Mouse (Mus musculus) midbrain, embryonic 12.5 days (tissue): ENCODE data around the gene Tom1. TPM values are rescaled to one million over a fixed set of nuclear protein-coding genes. Genes with fewer than 3 reads are reported as not detected.

ENCODE experiments used
- ATAC-seq: fragments of 200-750 bp; cut with Nextera tagmentation; 2 replicates; pipeline ENCODE4 v1.8.0; 2017; ENCODE audit warnings: low read depth, moderate TSS enrichment, moderate library complexity; ENCODE audit not compliant: low FRiP score
- H3K27ac ChIP-seq: fragments of 300-500 bp; sonication (generic); replicated peaks from 2 replicates; pipeline ENCODE4 v1.5.1; 2016; ENCODE audit warnings: mild to moderate bottlenecking
- H3K27me3 ChIP-seq: fragments of 300-500 bp; sonication (generic); 2 replicates; pipeline ENCODE4 v1.6.1; 2016; ENCODE audit warnings: mild to moderate bottlenecking
- H3K36me3 ChIP-seq: fragments of 300-500 bp; sonication (generic); 2 replicates; pipeline ENCODE4 v1.6.1; 2016
- H3K4me1 ChIP-seq: fragments of 300-500 bp; sonication (generic); 2 replicates; pipeline ENCODE4 v1.6.1; 2016
- H3K4me2 ChIP-seq: fragments of 300-500 bp; sonication (generic); replicated peaks from 2 replicates; pipeline ENCODE4 v1.6.1; 2016; ENCODE audit warnings: mild to moderate bottlenecking, moderate library complexity
- H3K4me3 ChIP-seq: fragments of 300-500 bp; sonication (generic); 2 replicates; pipeline ENCODE4 v1.5.1; 2016; ENCODE audit warnings: mild to moderate bottlenecking
- H3K9ac ChIP-seq: fragments of 300-500 bp; sonication (generic); replicated peaks from 2 replicates; pipeline ENCODE4 v1.6.1; 2016; ENCODE audit warnings: mild to moderate bottlenecking, moderate library complexity
- H3K9me3 ChIP-seq: fragments of 300-500 bp; sonication (generic); 2 replicates; pipeline ENCODE4 v1.6.1; 2016; ENCODE audit warnings: mild to moderate bottlenecking
- WGBS: fragments of 180-500 bp; shearing (Covaris S2); methylation state at CpG from one replicate; pipeline ENCODE4 v1.1.7; 2016; 5-methylcytosine and 5-hydroxymethylcytosine counted together
- polyA plus RNA-seq: library from polyadenylated mRNA; unstranded; fragments of >200 nt; fragmentation: Nextera tagmentation; extraction: Ambion mirVana; gene quantifications from 2 replicates; pipeline ENCODE4 v1.2.1, GENCODE M21; 2016

The Tom1 gene
- polyA plus RNA-seq, result 25.6 and 26.5 TPM in 2 replicates

DNA sequence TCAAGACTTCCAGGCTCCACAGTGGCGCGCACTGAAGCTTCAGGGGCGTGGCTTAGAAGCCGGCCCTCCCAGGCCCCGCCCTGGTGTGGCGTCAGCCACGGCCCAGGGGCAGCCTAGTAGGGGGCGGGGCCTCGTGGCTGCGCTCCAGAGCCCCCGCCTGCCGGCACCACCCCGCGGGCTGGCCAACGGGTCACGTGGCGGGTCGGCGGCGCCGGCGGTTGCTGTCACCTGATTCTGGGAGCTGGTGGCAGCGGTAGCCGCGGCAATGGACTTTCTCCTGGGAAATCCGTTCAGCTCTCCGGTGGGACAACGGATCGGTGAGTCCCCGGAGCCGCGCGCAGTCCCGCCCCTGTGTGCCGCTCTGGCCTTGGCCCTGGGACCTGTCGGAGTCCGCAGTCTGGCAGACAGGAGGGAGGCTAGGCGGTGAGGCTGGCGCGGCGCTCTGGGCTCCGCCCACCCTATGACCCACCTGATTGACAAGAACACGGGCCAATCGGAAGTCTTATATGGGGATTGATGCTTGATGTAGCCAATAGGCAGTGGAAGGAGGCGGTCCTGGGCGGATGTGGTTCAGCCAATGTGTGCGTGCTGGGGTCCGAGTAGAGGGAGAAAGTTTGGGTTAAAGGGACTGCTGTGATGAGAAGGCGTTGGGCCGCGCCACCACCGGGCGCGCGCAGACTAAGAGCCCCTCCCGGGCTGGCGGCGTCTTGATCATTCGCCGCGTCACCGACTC is at the start of gene Tom1:
Gene Tom1 (plus strand): TSS at position 195 of the 733 bp plus-strand sequence.
- Histone ChIP-seq H3K4me2 (peak within 1 kb of the TSS; percentile 79), H3K9ac (peak within 1 kb of the TSS; percentile 56), H3K4me1 (peaks cover 5% of the 10 kb centered on the region), H3K27me3 (no peaks in the 10 kb centered on the region; the same call in 1 of the 2 replicates), H3K27ac (peak within 1 kb of the TSS; percentile 84), H3K4me3 (peak within 1 kb of the TSS; percentile 63), H3K36me3 (peaks cover 17% of the 10 kb centered on the region), H3K9me3 (no peaks in the 10 kb centered on the region)
- under 1% methylated on average over 62 of the region's 62 CpGs for WGBS
- ATAC-seq, result peak; percentile 99

DNA sequence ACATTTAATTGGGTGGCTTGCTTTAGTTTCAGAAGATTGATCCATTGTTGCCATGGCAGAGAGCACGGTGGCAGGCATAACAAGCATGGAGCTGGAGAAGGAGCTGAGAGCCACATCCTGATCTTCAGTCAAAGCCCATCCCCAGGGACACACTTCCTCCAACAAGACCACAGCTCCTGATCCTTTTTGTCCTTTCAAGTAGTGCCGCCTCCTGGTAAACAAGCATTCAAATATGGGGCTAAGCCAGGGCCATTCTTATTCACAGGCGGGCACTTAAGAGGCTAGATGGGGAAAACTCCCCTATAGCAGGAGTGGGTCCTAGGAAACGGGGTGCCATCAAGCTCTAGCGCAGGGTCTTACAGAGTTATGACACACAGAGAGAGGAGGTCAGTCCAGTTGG is 46.1 kb upstream of the Tom1 start:
- Histone ChIP-seq H3K4me2 (no peak overlapping the region), H3K27me3 (peaks cover 6% of the 10 kb centered on the region), H3K27ac (no peak overlapping the region), H3K9ac (no peak overlapping the region), H3K36me3 (no peaks in the 10 kb centered on the region), H3K9me3 (no peaks in the 10 kb centered on the region), H3K4me3 (no peak overlapping the region), H3K4me1 (0 out of 2 replicates have a peak, but pooled peaks cover 3% of the 10 kb centered on the region)
- no peak for ATAC-seq
- WGBS, result 78% methylated on average over 5 of the region's 5 CpGs

DNA sequence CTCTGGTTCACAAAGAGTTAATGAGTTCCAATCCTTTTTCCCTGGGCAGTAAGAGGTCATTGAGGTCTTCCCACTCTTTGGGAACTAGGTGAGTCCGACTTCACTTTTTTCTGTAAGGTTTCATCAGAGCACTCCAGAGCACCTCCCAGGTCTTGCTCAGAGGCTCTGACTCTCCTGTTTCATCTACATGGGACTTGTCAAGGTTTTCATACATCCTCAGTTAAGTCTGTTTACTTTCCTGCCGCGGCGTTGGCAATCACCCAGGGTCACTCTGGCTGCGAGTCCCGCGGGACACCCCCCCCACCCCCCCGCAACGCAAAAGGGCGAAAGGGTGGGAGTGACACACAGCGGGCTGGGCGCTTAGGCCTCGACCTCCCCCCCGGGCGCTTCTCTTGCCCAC is 43.5 kb upstream of the Tom1 start:
- WGBS, result 23% methylated on average over 15 of the region's 15 CpGs
- Histone ChIP-seq H3K4me3 (no peak overlapping the region), H3K9ac (no peak overlapping the region), H3K27me3 (peaks cover 6% of the 10 kb centered on the region), H3K4me2 (no peak overlapping the region), H3K9me3 (no peaks in the 10 kb centered on the region), H3K4me1 (peaks cover 9% of the 10 kb centered on the region), H3K27ac (no peak overlapping the region), H3K36me3 (no peaks in the 10 kb centered on the region)
- no peak for ATAC-seq

DNA sequence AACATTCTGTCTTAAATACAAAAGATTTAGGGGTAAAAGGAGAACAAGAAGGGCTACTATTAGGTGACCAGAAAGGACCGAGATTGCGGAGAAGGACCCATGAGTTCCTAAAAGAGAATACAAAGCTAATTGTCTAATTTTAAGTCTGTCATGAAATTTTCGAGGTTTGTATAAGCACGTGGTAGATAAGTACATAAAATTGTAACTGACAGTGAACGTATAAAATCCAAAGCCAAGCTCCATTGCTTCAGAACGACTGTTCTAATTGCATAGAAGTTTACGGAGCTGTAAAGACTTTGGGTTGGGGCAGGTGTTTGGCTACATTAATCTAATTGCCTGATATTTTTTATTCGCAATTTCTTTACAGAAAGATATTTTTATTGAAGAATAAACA is 40.4 kb upstream of the Tom1 start, which contains the start of gene Hmgxb4:
Gene Hmgxb4 (plus strand): TSS at position 276 of the 394 bp plus-strand sequence.
- Histone ChIP-seq H3K4me2 (peak within 1 kb of the TSS; percentile 67), H3K4me1 (peaks cover 9% of the 10 kb centered on the region), H3K27ac (peak within 1 kb of the TSS; percentile 96), H3K27me3 (peaks cover 6% of the 10 kb centered on the region), H3K9me3 (no peaks in the 10 kb centered on the region), H3K4me3 (peak within 1 kb of the TSS; percentile 93), H3K36me3 (no peaks in the 10 kb centered on the region), H3K9ac (peak within 1 kb of the TSS; percentile 96)
- ATAC-seq, result peak; percentile 4
- 12% methylated on average over 8 of the region's 8 CpGs for WGBS

DNA sequence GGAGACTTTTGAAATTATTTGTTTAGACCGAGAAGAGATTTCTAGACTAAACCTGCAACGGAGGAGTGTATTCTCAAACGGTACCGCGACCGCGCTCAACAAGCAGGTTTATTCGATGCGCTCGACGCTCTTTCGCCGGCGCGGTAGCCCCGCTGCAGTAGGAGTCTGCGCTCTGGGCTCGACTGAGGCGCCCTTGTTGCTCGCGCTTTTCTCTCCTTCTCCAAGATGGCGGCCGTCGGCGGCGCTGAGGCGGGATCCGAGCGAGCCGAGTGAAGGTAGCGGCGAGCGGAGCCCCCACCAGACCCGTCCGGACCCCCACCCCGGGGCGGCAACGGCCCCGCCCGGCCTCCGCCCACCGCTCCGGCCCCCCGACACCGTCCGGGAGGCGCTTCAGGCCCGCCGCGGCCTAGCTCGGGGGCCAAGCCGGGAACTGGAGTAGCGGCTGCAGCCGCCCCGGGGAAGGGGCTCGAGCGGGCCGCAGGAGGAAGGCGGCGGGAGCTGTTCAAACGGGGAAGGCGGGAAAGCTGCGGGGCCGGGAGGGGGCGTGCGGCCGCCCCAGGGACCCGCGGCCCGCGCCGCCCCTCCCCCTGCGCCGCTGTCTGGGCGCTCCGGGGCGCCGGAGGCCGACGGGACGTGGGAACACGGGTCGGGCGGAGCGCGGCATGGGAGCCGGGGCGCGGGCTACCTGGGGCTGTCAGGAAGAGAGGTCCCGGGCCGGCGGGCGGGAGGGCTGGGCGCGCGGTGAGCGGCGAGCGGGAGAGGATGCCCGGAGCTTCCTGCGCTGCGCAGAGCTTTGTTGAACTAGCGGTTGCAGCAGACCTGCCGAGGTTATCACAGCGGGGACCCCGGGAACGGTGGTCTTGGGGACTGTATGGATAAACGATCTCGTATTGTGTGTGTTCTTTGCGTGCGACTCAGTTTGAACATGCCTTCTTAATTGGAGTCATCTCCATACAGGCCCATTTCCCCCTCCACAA is 39.7 kb upstream of the Tom1 start:
- under 1% methylated on average over 88 of the region's 111 CpGs for WGBS

DNA sequence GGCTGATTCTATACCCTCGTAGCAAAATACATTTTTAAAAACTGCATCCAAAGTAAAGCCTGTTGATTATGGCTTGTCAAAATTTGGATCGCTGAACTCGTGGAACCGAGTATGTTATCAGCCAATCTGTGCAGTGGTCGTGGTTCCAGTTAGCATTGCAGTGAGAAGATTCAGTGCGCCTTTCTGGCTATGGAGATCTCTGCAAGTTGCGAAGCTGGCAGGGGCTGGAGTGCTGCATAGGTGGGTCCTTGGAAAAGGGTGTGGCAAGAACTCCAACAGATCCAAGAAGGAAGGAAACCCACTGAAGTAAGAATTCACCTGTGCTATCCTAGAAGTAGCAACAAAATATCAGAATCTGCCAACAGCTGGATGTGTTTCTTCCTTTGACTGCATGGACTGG is 39.0 kb upstream of the Tom1 start:
- Histone ChIP-seq H3K4me1 (peaks cover 9% of the 10 kb centered on the region), H3K4me2 (peak overlapping the region; percentile 67), H3K4me3 (peak overlapping the region; percentile 93), H3K27ac (peak overlapping the region; percentile 96), H3K36me3 (peaks cover 11% of the 10 kb centered on the region), H3K27me3 (peaks cover 6% of the 10 kb centered on the region), H3K9me3 (no peaks in the 10 kb centered on the region), H3K9ac (peak overlapping the region; percentile 96)
- 9% methylated on average over 7 of the region's 7 CpGs for WGBS
- ATAC-seq, result 0 out of 2 replicates have a peak, but pooled peaks have one; percentile 11

More for the DNA sequence above, 39.7 kb upstream of the Tom1 start:
- Histone ChIP-seq H3K27me3 (peaks cover 6% of the 10 kb centered on the region), H3K36me3 (peaks cover 3% of the 10 kb centered on the region), H3K9me3 (no peaks in the 10 kb centered on the region), H3K4me3 (peak overlapping the region; percentile 93), H3K4me1 (peaks cover 9% of the 10 kb centered on the region), H3K27ac (peak overlapping the region; percentile 96), H3K9ac (peak overlapping the region; percentile 96), H3K4me2 (peak overlapping the region; percentile 67)
- peak; percentile 94 for ATAC-seq

DNA sequence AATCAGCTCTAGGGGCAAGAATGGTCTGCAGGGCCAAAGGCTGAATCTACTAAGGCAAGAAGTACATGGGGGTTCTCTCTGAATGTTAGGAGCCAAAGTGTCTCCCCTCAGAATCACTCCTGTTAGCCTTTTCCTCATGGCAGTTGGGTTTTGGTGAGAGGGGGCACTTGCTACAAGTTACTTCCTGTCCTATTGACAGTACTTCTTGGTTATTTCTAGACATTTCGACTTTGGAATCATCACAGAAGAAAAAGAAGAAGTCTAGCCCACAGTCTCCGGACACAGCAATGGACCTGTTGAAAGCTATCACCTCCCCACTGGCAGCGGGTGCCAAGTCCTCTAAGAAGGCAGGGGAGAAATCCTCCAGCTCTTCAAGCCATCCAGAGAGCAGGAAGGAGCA is 33.1 kb upstream of the Tom1 start:
- ATAC-seq, result no peak
- H3K4me3 ChIP-seq, result no peak overlapping the region
- H3K27me3 ChIP-seq, result no peaks in the 10 kb centered on the region
- peaks cover 54% of the 10 kb centered on the region for H3K36me3 ChIP-seq
- H3K27ac ChIP-seq, result no peak overlapping the region
- no peaks in the 10 kb centered on the region for H3K9me3 ChIP-seq
- H3K4me2 ChIP-seq, result no peak overlapping the region
- H3K9ac ChIP-seq, result no peak overlapping the region
- 100% methylated on average over 3 of the region's 3 CpGs for WGBS
- H3K4me1 ChIP-seq, result no peaks in the 10 kb centered on the region

DNA sequence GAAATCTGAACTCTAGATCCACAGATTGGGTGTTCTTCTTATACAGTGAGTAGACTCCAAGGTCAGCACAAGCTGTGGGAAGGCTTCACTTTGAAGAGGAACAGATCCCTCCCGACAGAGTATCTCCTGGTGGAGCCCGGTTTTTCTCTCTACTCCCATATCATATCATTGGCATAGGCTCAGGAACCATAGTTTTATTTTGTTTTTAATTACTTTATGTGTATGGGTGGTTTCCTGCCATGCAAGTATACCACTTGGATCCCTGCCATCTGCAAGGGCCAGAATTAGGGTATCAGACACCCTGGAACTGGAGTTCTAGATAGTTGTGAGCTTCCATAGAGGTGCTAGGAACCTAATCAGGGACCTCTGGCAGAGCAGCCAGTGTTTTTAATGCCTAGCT is 24.7 kb upstream of the Tom1 start:
- no peak for ATAC-seq
- H3K9me3 ChIP-seq, result no peaks in the 10 kb centered on the region
- no peaks in the 10 kb centered on the region for H3K4me1 ChIP-seq
- no peak overlapping the region for H3K27ac ChIP-seq
- H3K4me3 ChIP-seq, result no peak overlapping the region
- H3K27me3 ChIP-seq, result no peaks in the 10 kb centered on the region
- H3K36me3 ChIP-seq, result peaks cover 54% of the 10 kb centered on the region
- WGBS, result 97% methylated on average over 2 of the region's 2 CpGs
- no peak overlapping the region for H3K9ac ChIP-seq
- H3K4me2 ChIP-seq, result no peak overlapping the region

DNA sequence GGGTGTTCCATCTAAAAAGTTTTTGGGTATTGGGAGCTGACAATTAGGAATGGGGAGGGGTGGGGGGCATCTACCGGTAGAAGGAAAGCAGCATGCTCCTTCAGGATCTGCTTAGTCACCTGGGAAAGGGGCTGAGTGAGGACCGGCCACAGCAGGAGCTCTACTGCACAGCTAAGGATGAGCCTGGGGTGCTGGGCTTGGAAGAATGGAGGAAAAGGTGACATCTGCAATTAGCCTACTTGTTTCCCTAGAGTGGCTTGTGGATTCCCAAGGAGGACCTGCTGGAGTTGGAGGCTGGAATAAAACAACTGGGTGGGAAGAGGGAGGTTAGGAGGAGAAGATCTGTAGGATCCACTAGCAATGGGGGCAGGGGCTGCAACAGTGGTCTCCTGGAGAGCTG is 19.9 kb upstream of the Tom1 start:
- Histone ChIP-seq H3K4me3 (no peak overlapping the region), H3K27ac (no peak overlapping the region), H3K27me3 (no peaks in the 10 kb centered on the region), H3K9me3 (no peaks in the 10 kb centered on the region), H3K36me3 (peaks cover 35% of the 10 kb centered on the region), H3K4me2 (no peak overlapping the region), H3K9ac (no peak overlapping the region), H3K4me1 (no peaks in the 10 kb centered on the region)
- no peak for ATAC-seq
- WGBS, result 43% methylated on average over 2 of the region's 2 CpGs

DNA sequence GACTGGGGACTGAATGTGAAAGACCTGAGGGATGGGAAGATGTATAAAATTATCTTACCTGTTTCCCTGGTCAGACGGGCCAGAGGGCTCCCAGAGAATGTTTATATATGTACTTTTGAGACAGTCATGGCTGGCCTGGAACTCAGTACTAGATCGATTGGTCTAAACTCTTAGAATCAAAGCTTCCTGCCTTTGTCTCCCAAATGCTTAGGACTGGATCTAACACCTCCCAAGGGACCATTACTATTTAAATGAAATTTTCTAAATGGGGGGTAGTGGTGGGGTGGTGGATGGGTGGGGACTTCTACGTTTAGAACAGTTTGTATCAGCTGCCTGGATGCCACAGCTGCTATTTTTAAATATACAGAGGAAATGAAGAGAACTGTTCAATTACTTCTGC is 19.5 kb upstream of the Tom1 start:
- Histone ChIP-seq H3K27me3 (no peaks in the 10 kb centered on the region), H3K9ac (no peak overlapping the region), H3K36me3 (peaks cover 31% of the 10 kb centered on the region), H3K4me1 (no peaks in the 10 kb centered on the region), H3K4me2 (no peak overlapping the region), H3K27ac (no peak overlapping the region), H3K9me3 (no peaks in the 10 kb centered on the region), H3K4me3 (no peak overlapping the region)
- 87% methylated on average over 3 of the region's 3 CpGs for WGBS
- ATAC-seq, result no peak

DNA sequence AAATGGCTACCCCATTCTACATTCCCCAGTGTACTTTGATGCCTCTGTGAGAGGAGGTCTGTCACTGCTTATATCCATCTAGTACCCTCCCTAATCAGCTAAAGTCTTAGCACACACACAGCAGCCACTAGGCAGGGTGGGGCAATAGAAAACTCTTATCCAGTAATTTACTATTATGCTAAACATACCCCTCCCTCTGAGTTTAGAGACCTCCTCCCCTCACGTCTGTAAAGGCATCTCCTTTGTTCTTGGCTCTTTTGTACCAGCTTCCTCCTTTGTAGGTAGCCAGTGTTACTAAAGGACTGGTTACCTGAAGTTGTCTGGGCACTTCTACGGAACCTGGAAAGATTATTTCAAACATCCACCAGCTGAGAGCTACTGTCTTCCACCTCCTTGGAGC is 17.5 kb upstream of the Tom1 start:
- Histone ChIP-seq H3K9ac (no peak overlapping the region), H3K4me3 (no peak overlapping the region), H3K27ac (no peak overlapping the region), H3K36me3 (peaks cover 15% of the 10 kb centered on the region; the same call in 1 of the 2 replicates), H3K27me3 (no peaks in the 10 kb centered on the region), H3K9me3 (no peaks in the 10 kb centered on the region), H3K4me2 (no peak overlapping the region), H3K4me1 (no peaks in the 10 kb centered on the region)
- no peak for ATAC-seq
- WGBS, result 60% methylated on average over 2 of the region's 2 CpGs

DNA sequence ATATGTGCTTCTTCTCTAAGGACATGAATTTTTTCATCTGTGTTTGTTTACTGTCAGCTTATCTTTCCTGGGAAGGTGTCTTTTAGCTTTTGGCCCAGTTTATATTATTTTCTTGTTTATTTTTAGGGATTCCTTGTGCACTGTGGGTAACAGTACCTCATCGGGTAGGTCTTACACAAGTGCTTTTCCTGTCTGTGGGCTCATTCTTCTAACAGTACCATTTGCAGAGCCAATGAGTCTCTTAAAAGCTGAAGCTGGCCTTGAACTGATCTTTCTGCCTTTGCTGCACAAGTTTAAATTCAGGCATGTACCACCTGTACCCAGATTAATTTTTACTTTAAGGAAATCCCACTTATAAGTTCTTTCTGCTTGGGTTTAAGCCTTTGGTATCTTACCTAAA is 17.1 kb upstream of the Tom1 start:
- ATAC-seq, result no peak
- Histone ChIP-seq H3K9me3 (no peaks in the 10 kb centered on the region), H3K27me3 (no peaks in the 10 kb centered on the region), H3K4me1 (no peaks in the 10 kb centered on the region), H3K9ac (no peak overlapping the region), H3K4me3 (no peak overlapping the region), H3K27ac (no peak overlapping the region), H3K36me3 (peaks cover 19% of the 10 kb centered on the region), H3K4me2 (no peak overlapping the region)
- 88% methylated on average over 1 of the region's 1 CpGs for WGBS
